Mouse (Mus musculus) olfactory bulb, adult 2 months (tissue): ENCODE data around the gene Opcml.

Experiments used
- CTCF ChIP-seq: fragments of 200-500 bp; IDR thresholded peaks from 2 replicates; pipeline ENCODE4 v1.5.1; 2012; ENCODE audit warnings: low read depth, mild to moderate bottlenecking, low read length, moderate library complexity; ENCODE audit not compliant: insufficient read depth
- POLR2A ChIP-seq: fragments of 200-500 bp; IDR thresholded peaks from 2 replicates; pipeline ENCODE4 v1.6.1; 2012; ENCODE audit warnings: mild to moderate bottlenecking, low read depth, low read length, moderate library complexity; ENCODE audit not compliant: insufficient read depth

- TF ChIP-seq POLR2A (no peak), CTCF (no peak)
These were observed 238.3 kb downstream of the Opcml start for GRCm38 (mm10) chr9:28028788-28029393.
